Mouse (Mus musculus) left cerebral cortex, postnatal 4 days (tissue): ENCODE results near the gene Tnfrsf8. TPM values are rescaled to one million over a fixed set of nuclear protein-coding genes. Genes with fewer than 3 reads are reported as not detected.
"Not testable (repeated sequence)": the region's sequence is repeated elsewhere in the genome, so short reads cannot be mapped to it uniquely, and the experiment has no call there.

Experiments
- DNase-seq: peaks from one replicate; pipeline ENCODE4 v3.0.0-alpha.2; 2022
- intact Hi-C: fragments of 180-260 bp; cut with DNase I; formaldehyde crosslinking; loops from one replicate; pipeline ENCODE4 v1.15.1; 2025
- total RNA-seq, 2 experiments: library from RNA; stranded (reverse); gene quantifications; 2 replicates each; pipeline ENCODE4 v1.2.3; 2021

Tnfrsf8 gene
- total RNA-seq, 2 experiments from 2014 or later: 0.38 to 1.3 TPM

GRCm38 (mm10) chr4:145310859-145311258 is 4.1 kb downstream of the Tnfrsf8 start:
- DNase-seq: no peak
- intact Hi-C loops: no loop called here

- no peak for DNase-seq
- intact Hi-C loops: no loop called here
Measured at GRCm38 (mm10) chr4:145306422-145306821, 8.5 kb downstream of the Tnfrsf8 start.

GRCm38 (mm10) chr4:145305661-145306362 is 9.2 kb downstream of the Tnfrsf8 start:
- intact Hi-C loops, DNase-seq: not testable (repeated sequence)

- intact Hi-C loops: no loop called here
- peak; percentile 48 for DNase-seq
Measured at GRCm38 (mm10) chr4:145304109-145304508, 10.9 kb downstream of the Tnfrsf8 start.

- intact Hi-C loops: no loop called here
Measured at GRCm38 (mm10) chr4:145302106-145302505, 12.9 kb downstream of the Tnfrsf8 start.

GRCm38 (mm10) chr4:145300210-145300927 is 14.6 kb downstream of the Tnfrsf8 start:
- intact Hi-C loops: no loop called here
- no peak for DNase-seq

More at GRCm38 (mm10) chr4:145302106-145302505, 12.9 kb downstream of the Tnfrsf8 start:
- no peak for DNase-seq

GRCm38 (mm10) chr4:145299355-145299754 is 15.6 kb downstream of the Tnfrsf8 start:
- intact Hi-C loops: no loop called here
- DNase-seq: no peak

GRCm38 (mm10) chr4:145298846-145299245 is 16.1 kb downstream of the Tnfrsf8 start:
- intact Hi-C loops: no loop called here
- no peak for DNase-seq

GRCm38 (mm10) chr4:145295589-145296300 is 19.2 kb downstream of the Tnfrsf8 start:
- intact Hi-C loops: no loop called here
- peak; percentile 71 for DNase-seq

- DNase-seq: no peak
- intact Hi-C loops: no loop called here
Measured at GRCm38 (mm10) chr4:145294588-145294987, 20.4 kb downstream of the Tnfrsf8 start.

GRCm38 (mm10) chr4:145286369-145287120 is 28.4 kb downstream of the Tnfrsf8 start:
- DNase-seq: peak; percentile 56

GRCm38 (mm10) chr4:145284675-145285074 is 30.3 kb downstream of the Tnfrsf8 start:
- DNase-seq: no peak
- intact Hi-C loops: loop anchor here (10.0 kb wide), 1 partner anchor 520 kb away; no protein-coding TSS in a partner anchor

More at GRCm38 (mm10) chr4:145286369-145287120, 28.4 kb downstream of the Tnfrsf8 start:
- intact Hi-C loops: loop anchor here (10.0 kb wide), 1 partner anchor 522 kb away; no protein-coding TSS in a partner anchor

- DNase-seq: no peak
- intact Hi-C loops: loop anchor here (2.0 to 10.0 kb wide), 2 partner anchors 67 to 519 kb away; no protein-coding TSS in a partner anchor
Measured at GRCm38 (mm10) chr4:145283441-145283840, 31.5 kb downstream of the Tnfrsf8 start.

- intact Hi-C loops: loop anchor here (10.0 kb wide), 1 partner anchor 516 kb away; no protein-coding TSS in a partner anchor
Measured at GRCm38 (mm10) chr4:145280966-145281365, 34.0 kb downstream of the Tnfrsf8 start.

GRCm38 (mm10) chr4:145278724-145279370 is 36.1 kb downstream of the Tnfrsf8 start:
- no peak for DNase-seq
- intact Hi-C loops: loop anchor here (10.0 kb wide), 1 partner anchor 384 kb away; the partner anchor contains the start of gene Dhrs3

More at GRCm38 (mm10) chr4:145280966-145281365, 34.0 kb downstream of the Tnfrsf8 start:
- DNase-seq: no peak

GRCm38 (mm10) chr4:145278231-145278630 is 36.7 kb downstream of the Tnfrsf8 start:
- intact Hi-C loops: loop anchor here (10.0 kb wide), 1 partner anchor 383 kb away; the partner anchor contains the start of gene Dhrs3

GRCm38 (mm10) chr4:145276368-145277249 is 38.4 kb downstream of the Tnfrsf8 start:
- intact Hi-C loops: loop anchor here (10.0 kb wide), 1 partner anchor 382 kb away; the partner anchor contains the start of gene Dhrs3
- DNase-seq: no peak

More at GRCm38 (mm10) chr4:145278231-145278630, 36.7 kb downstream of the Tnfrsf8 start:
- DNase-seq: no peak

GRCm38 (mm10) chr4:145274887-145275286 is 40.1 kb downstream of the Tnfrsf8 start:
- DNase-seq: no peak
- intact Hi-C loops: loop anchor here (10.0 kb wide), 1 partner anchor 380 kb away; the partner anchor contains the start of gene Dhrs3
